Mouse (Mus musculus) activated CD4-positive, CD25-positive, alpha-beta regulatory T cell, adult 4 months (primary cell): ENCODE measurements around the gene Draxin. TPM values are rescaled to one million over a fixed set of nuclear protein-coding genes. Genes with fewer than 3 reads are reported as not detected.
A peak's percentile ranks its signal among the peaks of the same experiment; 100 is the strongest.
"Not testable (repeated sequence)": the region's sequence is repeated elsewhere in the genome, so short reads cannot be mapped to it uniquely, and the experiment has no call there.

Experiments used
- ATAC-seq: one replicate; pipeline ENCODE4 v1.8.0; 2017
- polyA plus RNA-seq, 2 experiments: library from polyadenylated mRNA; unstranded; fragments of 100-300 nt; shearing (Covaris generic); gene quantifications; one replicate each; pipeline ENCODE4 v1.2.1; 2017

Draxin gene
- polyA plus RNA-seq, 2 experiments from 2014 or later, result 0.11 TPM; not detected in 1

DNA sequence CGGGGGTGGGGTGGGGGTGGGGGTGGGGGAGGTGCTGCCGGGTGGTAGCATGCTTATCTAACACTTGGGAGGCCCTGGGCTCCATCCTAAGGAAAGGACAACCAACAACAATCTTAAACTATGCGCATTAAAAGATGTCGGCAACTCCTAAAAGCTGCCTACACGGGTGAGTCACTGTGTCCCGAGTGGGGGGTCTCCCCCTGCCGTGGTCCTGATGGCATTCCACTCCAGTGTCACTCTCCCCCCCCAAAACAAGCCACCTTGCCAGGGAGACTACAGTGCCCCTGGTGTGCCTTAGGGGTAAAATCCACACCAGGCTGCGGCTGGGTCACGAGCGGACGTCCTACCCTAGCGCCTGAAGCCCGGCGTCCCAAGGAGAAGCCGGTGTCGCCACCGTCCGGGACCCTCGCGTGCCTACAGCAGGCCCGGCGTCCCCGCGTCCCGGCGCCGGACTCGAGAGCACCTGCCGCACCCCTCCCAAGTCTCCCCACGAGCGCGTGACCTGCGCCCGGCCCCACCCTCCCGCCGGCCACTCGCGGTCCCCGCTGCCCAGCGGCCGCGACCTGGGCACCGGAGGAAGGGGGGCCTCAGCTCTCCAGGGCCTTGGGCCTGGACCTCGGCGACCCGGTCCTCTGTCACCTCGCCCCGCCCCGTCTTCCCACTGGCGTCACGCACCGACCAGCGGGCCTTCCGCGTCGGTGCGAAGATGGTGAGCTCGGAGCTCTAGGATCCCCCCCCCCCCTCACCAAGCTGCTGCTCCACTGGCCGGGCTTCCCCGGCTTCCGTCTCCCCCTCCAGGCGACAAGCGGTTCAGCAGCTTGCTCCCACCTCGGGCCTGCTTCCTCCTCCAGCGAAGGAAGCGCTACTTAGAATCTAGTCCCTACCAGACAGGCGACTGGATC lies 21.0 kb upstream of the Draxin start, which contains the start of gene Fbxo6:
Gene Fbxo6, minus strand, starts transcription at position 874 of the 902 bp plus-strand sequence.
- peak; percentile 94 for ATAC-seq

DNA sequence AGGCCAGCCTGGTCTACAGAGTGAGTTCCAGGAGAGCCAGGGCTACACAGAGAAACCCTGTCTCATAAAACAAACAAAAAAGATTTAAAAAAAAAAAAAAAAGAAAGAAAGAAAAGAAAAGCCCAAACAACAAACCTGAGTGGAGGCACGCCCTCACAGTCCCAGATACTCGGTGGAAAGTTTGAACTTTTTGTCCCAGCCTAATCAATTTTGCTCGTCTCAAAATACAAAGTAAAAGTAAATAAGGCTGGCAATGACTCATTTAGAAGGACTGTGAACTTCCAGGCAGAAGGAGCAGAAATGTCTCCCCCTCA lies 20.4 kb upstream of the Draxin start:
- no peak for ATAC-seq

DNA sequence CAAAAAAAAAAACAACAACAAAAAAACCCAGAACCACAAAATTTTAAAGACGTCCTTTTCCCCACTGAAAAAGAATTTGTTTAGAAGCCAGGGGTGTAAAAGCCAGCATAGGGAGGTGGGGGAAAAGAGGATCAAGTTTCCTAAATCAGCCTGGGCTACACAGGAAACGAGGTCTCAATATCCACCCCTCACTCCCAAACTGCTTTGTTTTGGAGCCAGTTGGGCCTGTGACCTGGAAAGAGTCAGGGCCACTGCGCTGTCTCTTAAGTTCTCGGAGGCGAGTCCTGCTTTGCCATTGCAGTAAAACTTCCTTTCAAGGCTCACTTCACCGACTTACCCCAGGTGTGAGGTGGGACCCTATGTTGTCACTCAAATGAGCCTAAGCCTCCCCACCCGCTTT lies 19.7 kb upstream of the Draxin start:
- ATAC-seq, result no peak

DNA sequence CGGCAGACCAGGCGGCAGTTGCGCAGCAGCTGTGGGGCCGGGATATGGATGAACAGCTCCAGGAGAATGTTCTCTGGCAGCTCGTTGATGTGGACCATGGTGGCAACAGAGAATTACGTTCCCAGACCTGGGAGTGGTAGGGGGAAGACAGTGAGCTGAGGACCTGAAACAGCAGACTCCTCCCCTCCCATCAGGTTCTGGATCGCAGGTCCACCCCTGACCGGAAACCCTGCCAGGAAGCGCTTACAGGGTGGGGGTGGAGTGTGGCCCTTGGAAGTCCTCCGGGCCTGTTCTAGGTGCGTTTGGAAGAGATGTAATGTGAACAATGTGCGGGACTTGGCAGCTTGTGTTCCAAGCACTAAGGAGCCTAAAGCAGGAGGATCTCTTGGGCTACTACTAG lies 19.0 kb upstream of the Draxin start:
- no peak for ATAC-seq

DNA sequence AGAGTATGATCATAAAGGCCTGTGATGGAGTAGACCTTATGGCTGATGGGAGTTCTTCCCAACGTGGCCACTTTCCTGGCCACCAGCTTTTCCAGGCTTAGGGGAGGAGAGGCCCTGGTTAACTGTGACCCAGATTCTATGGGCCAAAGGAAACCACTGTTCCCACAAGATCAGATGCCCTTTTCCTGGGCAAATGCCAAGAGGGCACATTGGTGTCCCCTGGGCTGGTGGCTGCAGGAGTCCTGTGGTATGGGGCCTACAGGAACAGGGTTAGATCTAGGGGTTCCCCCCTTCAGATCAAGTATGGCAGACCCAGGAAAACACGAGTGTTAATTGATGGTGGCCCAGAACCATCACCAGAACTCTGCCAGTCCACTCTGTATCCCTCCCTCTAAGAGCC lies 17.2 kb upstream of the Draxin start:
- ATAC-seq, result no peak

DNA sequence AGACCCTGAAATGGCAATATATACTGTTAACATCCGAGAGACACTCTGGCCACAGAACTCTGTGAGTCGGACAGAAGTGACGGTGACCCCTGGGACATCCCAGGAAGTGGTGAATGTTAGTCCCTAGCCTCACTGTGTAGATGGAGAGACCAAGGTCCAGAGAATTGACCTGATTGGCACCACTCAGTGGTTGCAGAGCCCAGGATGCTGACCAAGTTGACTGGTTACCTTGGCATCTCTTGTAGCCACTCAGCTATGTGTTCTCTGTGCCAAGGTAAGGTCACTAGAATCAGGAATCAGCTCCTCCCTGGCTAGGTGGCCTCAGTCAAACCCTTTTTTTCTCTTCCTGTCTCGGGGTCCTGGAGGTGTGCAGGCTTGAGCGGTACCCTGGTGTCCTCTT lies 13.2 kb upstream of the Draxin start:
- no peak for ATAC-seq

DNA sequence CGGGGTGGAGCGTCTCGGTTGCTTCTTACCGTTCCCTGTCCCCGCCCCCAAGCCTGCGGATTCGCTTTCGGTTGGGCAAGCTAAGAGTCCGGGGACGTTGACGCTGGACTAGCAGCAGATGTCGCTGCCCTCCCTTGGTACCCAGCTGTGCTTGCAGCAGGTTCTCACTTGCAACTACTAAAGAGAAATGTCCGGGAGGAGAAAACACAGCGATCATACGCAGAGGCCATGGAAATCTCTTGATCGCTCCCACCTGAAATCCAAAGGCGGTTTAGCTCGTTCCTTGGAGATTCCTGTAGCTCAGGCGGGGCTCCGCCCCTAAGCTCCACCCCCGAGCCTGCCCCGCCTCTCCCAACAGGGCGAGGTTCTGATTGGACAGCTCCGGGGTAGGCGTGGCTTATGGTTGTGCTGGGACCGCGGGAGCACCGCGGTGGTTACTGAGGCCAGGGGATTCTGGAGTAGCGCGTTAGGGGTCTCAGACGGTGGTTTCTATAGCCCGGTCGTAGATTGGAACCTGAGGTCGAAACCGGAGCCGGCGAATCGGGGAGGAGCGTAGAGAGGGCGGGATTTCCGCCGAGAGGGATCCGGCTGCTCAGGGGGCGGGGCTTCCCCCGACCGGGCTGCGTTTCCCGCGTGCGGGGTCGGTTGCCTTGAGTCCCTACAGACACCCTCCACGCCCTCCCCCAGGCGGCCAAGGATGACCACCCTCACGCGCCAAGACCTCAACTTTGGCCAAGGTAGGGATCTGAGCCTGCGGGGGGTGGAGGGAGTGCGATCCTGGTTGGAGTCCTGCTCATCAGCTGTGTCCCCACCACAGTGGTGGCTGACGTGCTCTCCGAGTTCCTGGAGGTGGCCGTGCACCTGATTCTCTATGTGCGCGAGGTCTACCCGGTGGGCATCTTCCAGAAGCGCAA lies 9.9 kb upstream of the Draxin start:
- ATAC-seq, result peak; percentile 87

DNA sequence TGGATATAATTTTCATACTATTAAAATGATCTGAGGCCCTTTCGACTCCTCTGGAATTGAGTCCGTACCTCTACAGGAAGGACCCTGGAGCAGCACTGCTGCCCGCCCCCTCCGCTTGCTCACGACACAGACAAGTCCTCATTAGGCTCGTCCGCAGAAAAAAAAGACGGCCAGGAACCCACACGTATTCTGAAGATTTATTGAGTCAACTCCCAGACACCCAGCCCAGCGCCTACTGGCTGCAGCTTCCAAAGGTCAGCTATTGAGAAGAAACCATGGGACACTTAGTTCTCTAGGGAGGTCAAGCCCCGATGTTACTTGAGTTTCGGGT lies 9.2 kb upstream of the Draxin start:
- ATAC-seq, result peak; percentile 26

DNA sequence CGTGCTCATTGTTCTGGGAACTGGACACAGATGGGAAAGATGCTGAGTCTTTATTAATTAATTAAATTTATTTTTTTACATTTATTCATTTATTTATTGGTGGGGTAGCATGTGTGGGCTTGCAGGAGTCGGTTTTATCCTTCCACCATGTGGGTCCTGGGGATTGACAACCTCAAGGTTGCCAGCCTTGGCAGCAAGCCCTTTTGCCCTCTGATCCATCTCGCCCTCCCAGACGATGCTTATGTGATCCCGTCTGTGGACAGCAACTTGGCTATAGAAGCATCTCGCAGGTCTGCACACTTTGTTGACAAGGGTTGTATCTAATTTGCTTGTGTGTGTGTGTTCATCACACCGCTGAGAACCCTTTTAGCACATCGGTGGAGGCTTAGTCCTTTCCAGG lies 7.0 kb upstream of the Draxin start:
- ATAC-seq, result no peak

DNA sequence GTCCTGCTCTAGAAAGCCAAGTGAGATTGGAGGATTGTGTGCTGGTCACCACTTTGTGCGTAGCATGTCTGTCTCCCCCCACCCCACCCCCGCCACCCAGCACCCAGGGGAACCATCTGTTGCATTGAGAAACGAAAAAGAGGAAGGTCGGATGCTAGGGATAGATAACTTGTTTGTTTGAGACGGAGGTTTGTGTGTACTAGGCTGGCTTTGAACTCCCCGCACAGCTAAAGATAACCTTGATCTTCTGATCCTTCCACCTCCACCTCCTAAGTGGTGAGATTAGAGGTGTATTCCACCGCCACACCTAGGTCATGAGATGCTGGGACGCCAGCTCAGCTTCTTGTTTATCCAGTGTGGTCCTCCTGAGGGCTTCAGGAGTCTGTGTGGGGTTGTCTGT lies 4.5 kb upstream of the Draxin start:
- ATAC-seq, result no peak

DNA sequence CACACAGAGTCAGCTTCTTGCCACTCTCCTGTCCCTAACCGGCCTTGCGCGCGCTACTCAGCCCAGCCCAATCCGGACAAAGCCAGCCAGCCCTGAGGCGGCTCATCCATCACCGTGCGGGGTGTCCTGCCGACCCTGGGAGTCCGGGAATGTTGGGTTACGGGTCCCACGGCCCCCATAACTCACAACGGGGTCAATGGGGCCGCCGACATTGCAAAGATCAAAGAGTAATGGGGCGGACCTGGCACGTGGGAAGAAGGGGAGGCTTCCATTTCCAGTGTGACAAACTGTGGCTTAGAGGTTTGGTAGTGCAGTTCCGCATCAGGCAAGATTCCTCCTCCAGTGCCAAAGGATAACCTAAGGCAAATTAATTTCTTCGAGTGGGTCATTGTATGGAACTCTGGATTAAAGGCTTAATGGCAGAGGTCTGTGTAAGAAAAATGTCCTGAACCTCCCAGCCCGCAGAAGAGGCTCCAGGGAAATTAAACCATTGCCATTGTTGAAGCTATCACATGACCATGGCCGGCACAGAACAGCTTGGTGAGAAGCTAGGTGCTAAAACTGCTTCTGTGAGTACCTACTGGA lies 1.1 kb upstream of the Draxin start:
- ATAC-seq, result no peak

DNA sequence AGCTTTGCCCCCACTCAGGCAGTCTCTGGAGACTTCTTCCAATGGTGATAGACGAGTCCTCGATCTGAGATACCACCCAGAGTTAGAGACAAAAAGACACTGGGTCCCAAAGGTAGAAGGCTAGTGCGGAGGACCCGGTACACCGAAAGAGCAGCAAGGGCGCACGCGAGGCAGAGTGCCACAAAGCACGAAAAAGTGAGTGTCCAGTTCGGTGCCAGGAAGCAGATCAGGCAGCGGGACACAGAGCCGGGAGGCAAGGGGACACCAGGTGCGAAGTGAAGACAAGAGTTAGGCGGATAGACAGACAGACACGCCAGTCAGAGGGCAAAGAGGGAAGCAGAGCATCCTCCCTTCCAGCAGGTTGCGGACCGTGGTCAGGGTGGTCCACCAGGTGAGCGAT lies 365 bp downstream of the Draxin start, which contains the start of gene Mad2l2:
Gene Mad2l2, plus strand, starts transcription at position 252 of the 400 bp plus-strand sequence.
- ATAC-seq, result no peak

DNA sequence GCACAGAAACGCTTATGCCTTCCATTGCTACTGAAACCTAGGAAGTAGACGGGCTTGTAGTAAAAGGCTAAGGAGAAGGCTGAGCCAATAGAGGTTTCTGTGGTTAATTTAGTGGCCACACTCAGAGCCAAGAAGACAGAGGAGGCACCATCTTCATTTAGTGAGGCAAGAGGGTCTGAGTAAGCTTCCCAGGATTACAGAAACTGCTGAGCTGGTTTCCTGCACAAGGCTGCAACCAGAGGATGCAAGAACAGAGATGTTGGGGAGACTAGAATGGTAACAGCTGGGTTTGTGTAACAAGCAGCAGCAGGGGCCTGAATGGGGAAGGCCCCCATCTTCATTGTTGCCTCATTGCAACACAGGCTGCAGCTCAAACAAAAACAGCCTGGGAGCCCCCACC lies 1.8 kb downstream of the Draxin start:
- no peak for ATAC-seq

DNA sequence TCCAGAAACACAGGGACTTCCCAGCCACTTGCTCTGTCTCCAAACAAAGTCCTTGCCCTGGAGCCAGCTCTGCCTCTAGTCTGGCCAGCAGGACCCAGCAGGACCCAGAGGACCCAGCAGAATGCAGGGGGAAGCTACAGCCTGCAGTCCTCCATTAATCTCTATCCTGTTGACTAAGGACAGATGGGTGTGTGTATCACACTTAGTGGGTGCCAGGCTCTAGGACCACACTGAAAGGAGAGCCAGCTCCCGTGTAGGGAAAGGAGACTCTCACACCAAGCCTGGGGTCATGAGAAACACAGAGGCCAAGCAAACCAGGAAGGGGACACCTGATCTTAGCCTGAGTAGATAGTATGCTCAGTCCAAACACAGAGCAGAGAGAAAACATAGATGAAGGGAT lies 2.3 kb downstream of the Draxin start:
- no peak for ATAC-seq

DNA sequence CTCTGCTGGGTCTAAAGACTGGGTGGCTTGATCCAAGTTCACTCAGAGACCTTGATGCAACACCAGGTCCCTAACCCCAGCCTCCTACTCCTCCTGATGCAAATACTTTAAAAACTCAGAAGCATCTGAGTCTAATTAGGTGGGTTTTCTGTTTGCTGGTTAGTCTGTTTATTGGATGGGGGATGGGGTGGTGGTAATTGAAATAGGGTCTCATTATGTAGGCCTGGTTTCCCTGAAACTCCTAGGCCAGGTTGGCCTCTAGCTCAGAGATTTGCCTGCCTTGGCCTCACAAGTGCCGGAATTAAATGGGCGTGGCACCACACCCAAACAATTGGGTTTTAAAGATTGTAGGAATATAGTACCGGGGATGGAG lies 7.8 kb downstream of the Draxin start:
- ATAC-seq, result no peak

DNA sequence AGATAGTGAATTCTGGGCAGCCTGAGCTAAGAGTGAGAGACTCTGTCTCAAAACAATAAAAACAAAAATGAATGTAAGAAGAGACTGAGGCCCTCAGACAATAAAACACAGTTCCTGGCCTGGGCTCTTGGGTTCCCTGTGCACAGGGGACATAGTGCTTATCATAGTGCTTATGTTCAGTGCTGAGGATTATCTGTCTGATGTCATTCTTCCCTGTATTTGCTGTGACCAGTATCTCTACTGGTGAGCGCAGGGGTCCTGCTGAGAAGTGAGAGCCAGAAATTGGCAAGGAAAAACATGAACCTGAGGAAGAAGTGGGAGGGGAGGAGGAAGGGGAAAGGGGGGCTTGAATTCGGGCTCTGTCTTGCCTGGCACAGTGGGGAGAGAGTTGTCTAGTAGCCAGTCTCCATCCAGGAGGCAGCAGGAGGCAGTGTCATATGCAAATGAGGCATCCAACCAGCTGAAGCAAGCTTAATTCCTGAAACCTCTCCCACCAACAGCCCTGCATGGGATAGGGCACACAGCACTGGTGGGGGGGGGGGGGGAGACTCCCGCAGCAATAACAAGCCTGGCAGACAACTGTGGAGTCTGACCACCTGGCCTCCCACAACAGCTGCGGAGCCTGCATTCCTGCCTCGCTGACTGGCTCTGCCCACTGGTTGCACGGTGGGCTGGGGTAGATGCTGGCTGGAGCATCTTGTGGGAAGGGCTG lies 8.4 kb downstream of the Draxin start:
- ATAC-seq, result no peak

DNA sequence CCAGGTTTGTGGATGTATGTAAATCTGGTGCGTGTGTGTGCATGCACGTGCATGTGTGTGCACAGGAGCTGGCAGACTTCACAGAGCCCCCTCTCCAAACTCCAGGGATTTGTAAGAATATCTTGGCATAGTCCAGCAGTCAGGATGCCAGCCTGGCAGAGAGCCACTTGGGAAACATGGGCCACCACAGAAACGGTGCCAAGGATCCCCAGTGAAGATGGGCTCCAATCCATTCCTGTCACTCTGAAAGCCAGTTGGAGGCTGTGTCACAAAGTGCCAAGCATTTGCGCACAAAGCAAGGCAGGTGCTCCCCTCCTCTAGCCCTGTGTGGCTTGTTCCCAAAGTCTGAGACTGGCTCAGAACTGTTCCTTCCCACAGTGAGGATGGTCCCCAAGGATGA lies 9.1 kb downstream of the Draxin start:
- ATAC-seq, result no peak

DNA sequence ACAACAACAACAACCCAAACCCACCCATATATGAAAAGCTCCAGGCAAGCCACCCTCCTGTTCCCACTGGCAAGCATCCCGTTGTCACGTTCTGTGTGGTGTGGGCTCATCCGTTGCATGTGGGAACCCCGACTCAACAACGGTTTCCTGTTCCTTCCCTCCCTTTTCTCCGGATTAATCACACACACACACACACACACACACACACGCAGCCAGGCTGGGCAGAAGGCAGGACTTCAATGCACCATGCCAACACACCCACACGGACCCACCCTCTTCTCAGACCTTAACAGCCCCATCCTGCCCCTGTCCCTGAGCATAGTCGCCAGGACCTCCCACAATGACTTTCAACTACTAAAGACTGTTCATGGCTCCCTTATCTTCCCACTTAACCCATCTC lies 9.9 kb downstream of the Draxin start:
- ATAC-seq, result no peak

DNA sequence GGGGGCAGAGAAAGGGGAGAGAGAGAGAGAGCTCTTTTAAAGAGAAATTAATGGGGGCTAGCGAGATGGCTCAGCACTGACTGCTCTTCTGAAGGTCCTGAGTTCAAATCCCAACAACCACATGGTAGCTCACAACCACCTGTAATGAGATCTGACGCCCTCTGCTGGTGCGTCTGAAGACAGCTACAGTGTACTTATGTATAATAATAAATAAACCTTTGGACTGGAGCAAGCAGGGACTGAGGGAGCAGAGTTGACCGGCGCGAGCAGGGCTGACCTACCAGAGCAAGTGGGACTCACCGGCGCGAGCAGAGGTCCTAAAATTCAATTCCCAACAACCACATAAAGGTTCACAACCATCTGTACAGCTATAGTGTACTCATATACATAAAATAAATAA lies 10.9 kb downstream of the Draxin start:
- not testable (repeated sequence) for ATAC-seq

DNA sequence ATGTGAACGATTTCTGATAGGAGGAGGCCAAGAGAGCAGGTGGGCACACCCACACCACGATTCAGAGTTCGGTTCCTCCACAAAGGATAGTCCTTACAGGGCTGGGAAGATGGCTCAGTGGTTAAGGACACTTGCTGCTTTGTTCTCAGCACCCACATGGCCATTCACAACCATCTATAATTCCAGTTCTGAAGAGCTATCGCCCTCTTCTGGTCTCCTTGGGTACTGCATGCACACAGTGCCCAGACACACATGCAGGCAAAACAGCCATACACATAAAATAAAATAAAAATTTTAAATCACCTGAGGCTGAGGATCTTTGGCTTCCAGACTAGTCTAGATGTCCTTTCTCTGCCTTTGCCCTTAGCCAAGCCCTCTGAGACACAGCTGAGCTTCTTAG lies 13.1 kb downstream of the Draxin start:
- ATAC-seq, result no peak

DNA sequence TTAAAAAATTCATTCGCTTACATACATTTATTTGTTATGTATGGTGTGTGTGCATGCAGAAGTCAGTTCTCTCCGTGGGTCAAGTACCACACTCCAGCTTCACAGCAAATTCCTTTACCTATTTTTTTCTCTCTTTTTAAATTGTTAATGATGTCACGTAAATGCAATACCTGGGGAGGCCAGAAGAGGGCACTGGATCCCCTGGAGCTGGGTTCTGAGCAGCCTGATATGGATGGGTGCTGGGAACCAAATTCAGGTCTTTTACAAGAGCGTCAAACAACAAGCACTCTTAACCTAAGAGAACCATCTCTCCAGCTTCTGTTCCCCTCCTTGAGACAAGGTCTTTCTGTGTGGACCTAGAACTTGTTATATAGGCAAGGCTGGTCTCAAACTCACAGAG lies 13.8 kb downstream of the Draxin start:
- ATAC-seq, result no peak

DNA sequence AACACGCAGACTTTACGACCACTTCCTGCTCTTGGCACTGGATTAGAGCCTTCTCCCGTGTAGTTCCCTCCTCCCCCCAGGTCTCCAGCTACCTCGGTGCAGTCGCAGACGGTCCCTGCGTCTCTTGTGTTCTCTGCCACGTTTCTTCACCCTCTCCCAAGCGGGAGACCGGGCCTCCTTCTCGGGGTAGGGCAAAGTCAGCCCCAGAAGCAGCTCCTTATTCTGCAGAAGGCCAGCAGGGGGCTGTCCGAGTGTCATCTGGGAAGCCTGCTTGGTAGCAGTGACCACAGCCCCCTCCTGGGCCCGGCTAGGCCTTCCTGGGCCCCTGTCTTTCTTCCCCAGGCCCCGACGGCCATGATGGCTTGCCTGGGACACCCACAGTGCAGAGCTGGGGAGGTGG lies 15.0 kb downstream of the Draxin start:
- ATAC-seq, result peak; percentile 32
